Mouse (Mus musculus): Measurements from ENCODE around the gene Olfr1248. TPM values are rescaled to one million over a fixed set of nuclear protein-coding genes. Genes with fewer than 3 reads are reported as not detected.

Olfr1248 gene
- not detected for total RNA-seq (2023)

DNA sequence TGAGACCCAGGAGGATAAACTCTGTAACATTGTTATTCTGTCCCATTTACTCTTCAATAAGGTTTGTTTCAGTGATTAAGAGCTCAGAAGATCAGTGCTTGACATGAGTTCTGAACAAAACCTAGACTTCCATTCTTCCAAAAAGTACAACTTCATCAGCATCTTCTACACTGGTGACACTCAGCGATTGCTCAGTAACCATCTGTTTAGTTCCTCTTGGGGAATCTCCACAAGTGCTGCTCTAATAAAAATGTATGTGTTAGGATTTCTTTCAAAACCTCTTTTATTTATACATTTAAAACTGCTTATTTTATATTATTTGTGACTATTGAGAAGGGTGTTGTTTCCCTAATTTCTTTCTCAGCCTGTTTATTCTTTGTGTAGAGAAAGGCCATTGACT is at the start of gene Olfr1248:
TSS of gene Olfr1248 (minus strand) at position 101 of the 400 bp plus-strand sequence.

DNA sequence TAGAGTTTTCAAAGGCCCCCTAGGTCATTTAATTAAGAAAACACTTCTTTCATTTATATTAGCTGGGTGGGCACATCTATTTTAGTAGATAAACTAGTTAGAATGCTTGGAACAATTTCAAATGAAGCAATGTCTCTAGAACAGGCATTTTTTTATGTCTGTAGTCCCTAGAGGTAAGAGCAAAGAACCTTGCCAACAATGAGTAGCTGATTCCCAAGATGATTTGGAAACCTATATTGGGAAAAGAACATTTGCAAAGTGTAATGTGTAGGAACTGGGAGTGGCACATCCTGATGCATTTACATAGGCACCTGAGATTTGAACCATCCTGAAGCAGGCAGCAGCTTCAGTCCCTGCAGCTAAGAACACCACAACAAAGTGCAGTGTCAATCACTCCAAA is 43.3 kb upstream of the Olfr1248 start, which contains the start of gene Olfr1250:
TSS of gene Olfr1250 (minus strand) at position 101 of the 400 bp plus-strand sequence.

DNA sequence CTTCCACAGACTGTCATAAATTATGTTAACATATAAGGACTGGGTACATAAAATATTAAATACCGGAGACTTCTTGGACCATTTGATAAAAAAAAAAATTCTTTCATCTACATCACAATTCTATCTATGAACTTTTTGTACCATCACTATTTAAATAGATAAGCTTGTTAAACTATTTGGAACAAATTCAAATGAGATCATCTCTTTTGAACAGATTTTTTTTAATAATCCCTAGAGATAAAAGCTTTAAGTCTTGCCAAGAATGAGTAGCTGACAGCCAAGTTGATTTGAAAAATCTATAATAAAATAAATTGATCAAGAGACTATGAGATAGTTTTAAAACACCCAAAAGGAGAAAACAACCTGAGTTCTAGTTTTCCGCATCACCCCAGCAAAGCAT is 16.8 kb upstream of the Olfr1248 start, which contains the start of gene Olfr1249:
TSS of gene Olfr1249 (minus strand) at position 101 of the 400 bp plus-strand sequence.

DNA sequence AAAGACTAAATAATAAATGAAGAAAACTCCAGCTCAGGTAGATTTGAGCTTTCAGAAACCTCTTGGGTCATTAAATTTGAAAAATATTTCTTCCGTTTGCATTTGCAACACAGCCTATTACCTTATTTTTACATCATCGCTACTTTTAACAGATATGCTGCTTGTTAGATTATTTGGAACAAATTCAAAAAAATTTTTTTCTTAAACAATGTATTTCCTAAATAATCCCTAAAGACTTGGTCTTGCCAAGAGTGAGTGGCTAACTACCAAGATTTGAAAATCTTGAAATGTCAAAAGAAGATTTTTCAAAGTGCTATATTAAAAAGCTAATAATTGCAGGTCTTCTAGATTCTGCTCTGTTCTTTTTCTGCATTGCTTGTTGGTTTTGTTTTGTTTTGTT is 4.0 kb downstream of the Olfr1248 start, which contains the start of gene Olfr1247:
TSS of gene Olfr1247 (minus strand) at position 101 of the 400 bp plus-strand sequence.

DNA sequence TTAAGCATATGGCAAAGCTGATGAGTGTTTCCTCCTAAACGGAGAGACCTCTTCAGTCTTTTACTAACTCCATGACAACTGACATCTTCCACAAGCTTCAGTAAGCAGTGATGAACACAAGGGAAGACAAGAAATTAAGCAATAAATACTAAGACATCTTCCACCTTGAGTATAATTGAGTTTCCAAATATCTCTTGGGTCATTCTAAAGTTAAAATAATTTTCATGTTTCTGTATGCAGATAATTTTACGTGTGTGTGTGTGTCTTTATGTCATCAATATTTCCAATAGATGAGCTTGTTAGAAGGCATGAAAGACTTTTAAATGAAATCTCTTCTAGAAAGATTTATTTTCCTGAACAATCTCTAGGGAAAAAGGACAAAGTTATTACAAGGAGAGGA is 25.0 kb downstream of the Olfr1248 start, which contains the start of gene Olfr1246:
TSS of gene Olfr1246 (minus strand) at position 101 of the 400 bp plus-strand sequence.

DNA sequence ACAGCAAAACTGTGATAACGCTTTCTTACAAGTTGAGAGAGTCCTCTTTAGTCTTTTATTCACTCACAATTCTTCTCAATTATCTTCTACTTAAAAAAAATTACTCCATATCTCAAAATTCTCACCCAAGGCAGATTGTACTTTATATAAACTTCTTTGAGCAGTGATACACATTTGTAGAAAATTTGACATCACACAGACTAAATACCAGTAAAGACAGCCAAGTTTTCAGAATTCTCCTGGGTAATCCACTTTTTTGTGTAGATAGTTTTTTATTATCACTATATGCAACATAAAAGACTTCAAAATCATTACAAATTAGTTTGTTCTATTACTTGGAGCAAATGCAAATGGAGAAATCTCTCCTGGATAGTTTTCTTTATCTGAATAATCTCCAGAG is 39.7 kb downstream of the Olfr1248 start, which contains the start of gene Olfr1245:
TSS of gene Olfr1245 (minus strand) at position 101 of the 400 bp plus-strand sequence.

Other genes with a start within 250 kb of the Olfr1248 start
- not detected for gene Olfr1238, start 208.6 kb downstream of the Olfr1248 start, total RNA-seq (2023)
- not detected for gene Olfr1239, start 197.8 kb downstream of the Olfr1248 start, total RNA-seq (2023)
- not detected for gene Olfr1240, start 175.2 kb downstream of the Olfr1248 start, total RNA-seq (2023)
- gene Olfr1241, start 131.1 kb downstream of the Olfr1248 start, total RNA-seq (2023) = not detected
- gene Olfr1242, start 119.9 kb downstream of the Olfr1248 start, total RNA-seq (2023) = not detected
- gene Olfr1243, start 86.8 kb downstream of the Olfr1248 start, total RNA-seq (2023) = not detected
- gene Olfr1245, start 39.8 kb downstream of the Olfr1248 start, total RNA-seq (2023) = not detected
- not detected for gene Olfr1246, start 25.1 kb downstream of the Olfr1248 start, total RNA-seq (2023)
- gene Olfr1247, start 4.1 kb downstream of the Olfr1248 start, total RNA-seq (2023) = not detected
- not detected for gene Olfr1249, start 16.7 kb upstream of the Olfr1248 start, total RNA-seq (2023)
- gene Olfr1250, start 43.2 kb upstream of the Olfr1248 start, total RNA-seq (2023) = not detected
- gene Olfr1251, start 53.7 kb upstream of the Olfr1248 start, total RNA-seq (2023) = not detected
- gene Olfr1252, start 106.8 kb upstream of the Olfr1248 start, total RNA-seq (2023) = not detected
- gene Olfr1253, start 138.8 kb upstream of the Olfr1248 start, total RNA-seq (2023) = not detected
- gene Olfr1254, start 175.4 kb upstream of the Olfr1248 start, total RNA-seq (2023) = not detected
- not detected for gene Olfr1255, start 193.8 kb upstream of the Olfr1248 start, total RNA-seq (2023)
- not detected for gene Olfr1256, start 223.3 kb upstream of the Olfr1248 start, total RNA-seq (2023)
- not detected for gene Olfr48, start 230.0 kb upstream of the Olfr1248 start, total RNA-seq (2023)

Measured in CD4-positive naive resting alpha-beta T cell, adult 76 days (primary cell).